Mouse (Mus musculus): ENCODE data around the gene Lpxn. TPM values are rescaled to one million over a fixed set of nuclear protein-coding genes. Genes with fewer than 3 reads are reported as not detected.
A peak's percentile ranks its signal among the peaks of the same experiment; 100 is the strongest.

The Lpxn gene
- total RNA-seq (2021), result under 1 TPM; 0.25 to 0.38 TPM
- long read RNA-seq, experiment 1, result 0 reads
- long read RNA-seq, experiment 2, result 0 reads

GRCm38 (mm10) chr19:12795511-12796327 is at the start of gene Lpxn, which contains the start of gene Zfp91:
TSS of gene Lpxn (plus strand) at chr19:12796193.
TSS of gene Zfp91 (minus strand) at chr19:12796126.
- peak; percentile 97 for DNase-seq (ENCODE audit: low spot score)

GRCm38 (mm10) chr19:12756286-12756685 is 39.7 kb upstream of the Lpxn start:
- no peak for DNase-seq (ENCODE audit: low spot score)

- DNase-seq (ENCODE audit: low spot score), result no peak
These were observed 37.0 kb upstream of the Lpxn start for GRCm38 (mm10) chr19:12758936-12759478.

- DNase-seq (ENCODE audit: low spot score), result peak; percentile 27
These were observed 36.3 kb upstream of the Lpxn start for GRCm38 (mm10) chr19:12759656-12760055.

- no peak for DNase-seq (ENCODE audit: low spot score)
These were observed 33.5 kb upstream of the Lpxn start for GRCm38 (mm10) chr19:12762212-12763130.

GRCm38 (mm10) chr19:12765308-12765707 is 30.7 kb upstream of the Lpxn start, which contains the start of gene Cntf:
TSS of gene Cntf (minus strand) at chr19:12765632.
- DNase-seq (ENCODE audit: low spot score), result no peak

GRCm38 (mm10) chr19:12770888-12771287 is 25.1 kb upstream of the Lpxn start:
- peak; percentile 56 for DNase-seq (ENCODE audit: low spot score)

GRCm38 (mm10) chr19:12780437-12780836 is 15.6 kb upstream of the Lpxn start:
- DNase-seq (ENCODE audit: low spot score), result no peak

GRCm38 (mm10) chr19:12786803-12787395 is 9.1 kb upstream of the Lpxn start:
- no peak for DNase-seq (ENCODE audit: low spot score)

GRCm38 (mm10) chr19:12787721-12788120 is 8.3 kb upstream of the Lpxn start:
- no peak for DNase-seq (ENCODE audit: low spot score)

- no peak for DNase-seq (ENCODE audit: low spot score)
These were observed 3.6 kb upstream of the Lpxn start for GRCm38 (mm10) chr19:12792374-12792773.

GRCm38 (mm10) chr19:12794056-12795044 is 1.6 kb upstream of the Lpxn start:
- peak; percentile 96 for DNase-seq (ENCODE audit: low spot score)

GRCm38 (mm10) chr19:12795110-12795509 is 883 bp upstream of the Lpxn start:
- no peak for DNase-seq (ENCODE audit: low spot score)

GRCm38 (mm10) chr19:12796328-12796931 is 437 bp downstream of the Lpxn start:
- peak; percentile 52 for DNase-seq (ENCODE audit: low spot score)

GRCm38 (mm10) chr19:12797071-12797470 is 1.1 kb downstream of the Lpxn start:
- DNase-seq (ENCODE audit: low spot score), result peak; percentile 42

- DNase-seq (ENCODE audit: low spot score), result no peak
These were observed 2.4 kb downstream of the Lpxn start for GRCm38 (mm10) chr19:12798404-12798803.

GRCm38 (mm10) chr19:12799081-12799480 is 3.1 kb downstream of the Lpxn start:
- DNase-seq (ENCODE audit: low spot score), result no peak

GRCm38 (mm10) chr19:12800621-12801020 is 4.6 kb downstream of the Lpxn start:
- DNase-seq (ENCODE audit: low spot score), result no peak

GRCm38 (mm10) chr19:12801046-12801445 is 5.1 kb downstream of the Lpxn start:
- DNase-seq (ENCODE audit: low spot score), result no peak

GRCm38 (mm10) chr19:12802830-12803229 is 6.8 kb downstream of the Lpxn start:
- DNase-seq (ENCODE audit: low spot score), result no peak
